Mouse (Mus musculus) G1E (cell line): ENCODE measurements around the gene Metap1. TPM values are rescaled to one million over a fixed set of nuclear protein-coding genes. Genes with fewer than 3 reads are reported as not detected.

Source experiments
- ATAC-seq: 2 replicates; pipeline ENCODE4 v1.8.0; 2016; ENCODE audit warnings: mild to moderate bottlenecking; ENCODE audit not compliant: insufficient number of reproducible peaks, poor library complexity, low FRiP score, severe bottlenecking; ENCODE audit errors: extremely low read depth
- DNase-seq: peaks from one replicate; pipeline ENCODE4 v3.0.0; 2012; ENCODE audit warnings: low spot score
- H3K27me3 ChIP-seq: 2 replicates; pipeline ENCODE4 v1.6.1; 2012; ENCODE audit warnings: mild to moderate bottlenecking, low read length, inconsistent platforms; ENCODE audit not compliant: insufficient read depth
- H3K36me3 ChIP-seq: replicated peaks from 2 replicates; pipeline ENCODE3; 2012; ENCODE audit warnings: mild to moderate bottlenecking, inconsistent platforms
- H3K4me1 ChIP-seq: 2 replicates; pipeline ENCODE4 v1.6.1; 2012; ENCODE audit warnings: low read depth, low read length, inconsistent platforms, mixed read lengths; ENCODE audit not compliant: insufficient read depth
- H3K4me3 ChIP-seq: 2 replicates; pipeline ENCODE4 v1.5.1; 2012; ENCODE audit warnings: low read depth, mild to moderate bottlenecking, inconsistent platforms, low read length, moderate library complexity, mixed read lengths
- H3K9me3 ChIP-seq: replicated peaks from 2 replicates; pipeline ENCODE4 v1.6.1; 2012; ENCODE audit warnings: inconsistent platforms
- CTCF ChIP-seq: IDR thresholded peaks from 2 replicates; pipeline ENCODE4 v1.5.1; 2012; ENCODE audit warnings: low read depth, low read length, inconsistent platforms, mixed read lengths
- GATA1 ChIP-seq: IDR thresholded peaks from 2 replicates; pipeline ENCODE4 v1.6.1; 2012; ENCODE audit warnings: borderline replicate concordance, low read length, inconsistent platforms, mixed read lengths
- GATA2 ChIP-seq: IDR thresholded peaks from 2 replicates; pipeline ENCODE4 v1.6.1; 2012; ENCODE audit warnings: low read depth, low read length, inconsistent platforms, borderline replicate concordance
- POLR2AphosphoS5 ChIP-seq: IDR thresholded peaks from 2 replicates; pipeline ENCODE4 v1.6.1; 2012; ENCODE audit warnings: low read depth, low read length, inconsistent platforms; ENCODE audit not compliant: insufficient replicate concordance
- TAL1 ChIP-seq: conservative IDR thresholded peaks from 2 replicates; pipeline ENCODE4 v1.6.1; 2012; ENCODE audit warnings: low read depth, low read length, inconsistent platforms, mixed read lengths
- polyA plus RNA-seq: library from polyadenylated mRNA; stranded (reverse); fragments of >175 nt; gene quantifications from 2 replicates; pipeline ENCODE4 v1.2.3, GENCODE M21; 2012
- total RNA-seq, 2 experiments: library from RNA; stranded (forward) in 1 of 2; stranded (reverse) in 1 of 2; fragments of 200-1000 nt in 1 of 2; fragments of >200 nt in 1 of 2; fragmentation: Nextera tagmentation in 1 of 2; gene quantifications; 2 replicates each; pipeline ENCODE4 v1.2.3; 2014 to 2017

The Metap1 gene
- total and polyA plus RNA-seq, 3 experiments = 24.3 to 67.3 (median 66.3) TPM

DNA sequence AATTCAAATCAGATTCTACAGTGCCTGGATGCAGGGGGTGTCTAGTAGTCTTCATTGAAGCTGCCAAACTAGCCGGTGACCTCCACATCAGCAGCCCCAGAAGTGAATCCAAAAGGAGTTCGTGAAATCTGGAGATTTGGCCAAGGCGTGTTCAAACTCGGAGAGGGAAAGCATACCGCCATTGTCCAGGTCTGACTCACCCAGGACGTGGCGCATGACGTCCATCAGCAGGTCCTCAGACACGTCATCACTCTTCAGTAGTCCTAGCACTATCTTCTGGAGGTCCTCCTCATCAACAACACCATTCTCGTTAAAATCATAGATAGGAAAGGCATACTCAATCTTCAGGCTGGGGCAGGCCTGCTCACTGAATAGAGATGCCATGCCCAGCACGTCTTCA is 14.4 kb upstream of the Metap1 start:
- DNase-seq (no peak), ATAC-seq (no peak)
- no peak for TF ChIP-seq CTCF
- no peak for TF ChIP-seq POLR2AphosphoS5
- TF ChIP-seq GATA1 = no peak
- TF ChIP-seq GATA2 = no peak
- no peak for TF ChIP-seq TAL1
- no peaks in the 10 kb centered on the region for H3K9me3 ChIP-seq
- H3K27me3 ChIP-seq = peaks cover 22% of the 10 kb centered on the region
- H3K4me3 ChIP-seq = no peak overlapping the region
- H3K36me3 ChIP-seq = no peaks in the 10 kb centered on the region
- peaks cover 3% of the 10 kb centered on the region for H3K4me1 ChIP-seq

DNA sequence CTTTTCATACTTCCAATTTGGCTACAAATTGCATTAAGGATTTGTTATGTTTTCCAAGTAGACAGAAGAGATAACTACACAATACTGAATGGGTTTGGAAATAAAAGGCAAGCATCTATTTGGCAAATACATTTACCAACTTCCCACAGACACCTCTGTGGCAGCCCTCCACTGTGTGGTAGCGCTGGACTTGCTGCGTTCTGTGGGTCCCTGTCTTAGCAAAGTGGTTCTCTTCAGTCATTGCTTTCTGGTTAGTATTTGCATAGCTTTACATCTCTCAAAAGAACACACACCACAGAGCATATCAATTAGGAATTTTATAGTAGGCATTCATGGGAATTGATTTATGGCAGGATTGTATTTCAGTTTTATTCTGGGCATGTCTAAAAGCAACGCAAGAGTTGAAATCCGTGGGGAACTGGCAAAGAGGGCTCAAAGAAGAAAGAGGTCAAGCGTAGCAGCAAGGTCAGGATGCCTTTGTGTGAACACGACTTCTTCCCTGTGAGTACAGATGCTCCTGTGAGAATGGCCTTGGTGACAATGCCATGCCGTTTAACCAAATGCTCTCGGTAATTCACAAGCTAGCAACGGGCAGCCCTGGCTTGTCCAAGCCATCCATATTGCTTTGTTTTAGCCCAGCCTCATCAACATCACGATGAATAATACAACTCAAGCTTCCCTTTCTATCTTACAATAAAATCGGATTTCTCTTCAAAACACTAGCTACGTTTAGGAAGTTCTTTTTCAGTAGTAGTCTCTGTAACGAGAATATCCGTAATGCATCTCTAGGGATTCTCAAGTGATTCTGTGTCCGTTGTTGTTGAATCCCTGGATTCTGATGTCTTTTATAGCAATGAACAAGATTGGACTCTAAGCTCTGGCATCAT is 10.8 kb upstream of the Metap1 start:
- ATAC-seq = no peak
- no peak for DNase-seq

DNA sequence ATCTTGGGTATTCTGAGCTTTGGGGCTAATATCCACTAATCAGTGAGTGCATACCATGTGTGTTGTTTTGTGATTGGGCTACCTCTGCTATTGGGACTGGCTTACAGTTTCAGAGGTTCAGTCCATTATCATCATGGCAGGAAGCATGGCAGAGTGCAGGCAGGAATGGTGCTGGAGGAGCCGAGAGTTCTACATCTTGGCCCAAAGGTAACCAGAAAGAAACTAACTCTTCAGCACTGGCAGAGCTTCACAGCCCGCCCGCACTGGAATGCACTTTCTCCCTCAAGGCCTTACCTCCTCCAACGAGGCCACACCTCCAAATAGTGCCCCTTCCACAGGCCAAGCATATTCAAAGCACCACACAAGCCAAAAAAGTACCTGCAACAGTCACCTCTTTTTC is 9.4 kb upstream of the Metap1 start:
- DNase-seq = no peak
- TF ChIP-seq POLR2AphosphoS5 = no peak
- TF ChIP-seq TAL1 = no peak
- no peak for TF ChIP-seq GATA1
- Histone ChIP-seq H3K36me3 (no peaks in the 10 kb centered on the region), H3K27me3 (peaks cover 15% of the 10 kb centered on the region), H3K4me1 (peaks cover 21% of the 10 kb centered on the region), H3K9me3 (no peaks in the 10 kb centered on the region), H3K4me3 (no peak overlapping the region)
- no peak for ATAC-seq

More for the DNA sequence above, 10.8 kb upstream of the Metap1 start:
- TF ChIP-seq POLR2AphosphoS5 (no peak), CTCF (no peak), TAL1 (no peak), GATA2 (no peak), GATA1 (no peak)
- Histone ChIP-seq H3K36me3 (no peaks in the 10 kb centered on the region), H3K4me1 (peaks cover 13% of the 10 kb centered on the region), H3K27me3 (peaks cover 17% of the 10 kb centered on the region), H3K4me3 (no peak overlapping the region), H3K9me3 (no peaks in the 10 kb centered on the region)

DNA sequence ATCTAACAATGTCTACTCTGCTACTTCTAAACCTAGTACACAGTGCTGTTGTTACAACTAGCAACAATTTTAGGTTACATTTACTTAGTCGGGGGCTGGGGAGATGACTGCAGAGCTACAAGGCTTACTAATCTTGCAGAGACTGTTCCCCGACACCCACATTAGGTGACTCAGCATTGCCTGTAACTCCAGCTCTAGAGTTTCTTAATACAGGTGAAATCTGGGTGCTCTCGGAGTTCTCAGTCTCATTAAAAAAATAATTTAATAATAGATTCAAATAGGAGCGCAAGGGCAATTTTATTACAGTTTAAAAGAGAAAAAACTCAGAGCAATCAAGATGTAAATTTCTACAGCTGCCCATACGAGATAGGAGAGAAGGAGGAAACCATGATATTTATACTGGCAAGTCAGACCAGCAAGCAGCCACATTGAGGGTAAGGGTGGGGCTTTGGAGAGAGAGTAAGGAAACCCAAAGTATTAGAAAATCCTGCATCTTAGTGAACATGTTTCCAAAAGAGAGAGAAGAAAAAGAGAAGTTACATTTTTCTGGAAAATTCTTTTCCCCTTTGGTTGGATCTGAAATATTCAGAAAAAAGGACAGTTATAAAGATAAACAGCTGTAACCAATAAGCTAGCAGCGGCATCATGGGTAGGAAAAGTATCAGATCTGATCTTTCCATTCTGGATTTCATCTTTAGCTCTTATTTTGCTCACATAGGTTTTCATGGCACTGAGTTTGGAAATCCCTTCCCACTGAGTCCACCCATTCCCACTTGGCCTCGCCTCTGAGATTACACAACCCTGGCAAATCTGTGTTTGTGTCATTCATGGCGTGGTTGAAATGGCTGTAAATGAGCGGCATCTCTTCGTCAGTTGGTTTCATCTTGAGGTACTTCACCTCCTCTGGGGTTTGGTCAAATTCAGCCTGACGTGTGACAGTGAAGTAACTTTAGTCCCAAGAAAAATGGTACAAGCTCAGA is 6.1 kb upstream of the Metap1 start:
- H3K36me3 ChIP-seq = no peaks in the 10 kb centered on the region
- H3K4me1 ChIP-seq = peaks cover 24% of the 10 kb centered on the region
- no peak overlapping the region for H3K4me3 ChIP-seq
- ATAC-seq (peak; percentile 65), DNase-seq (no peak)
- H3K27me3 ChIP-seq = peaks cover 9% of the 10 kb centered on the region
- TF ChIP-seq GATA1 = no peak
- TF ChIP-seq TAL1 = no peak
- TF ChIP-seq CTCF = no peak
- TF ChIP-seq POLR2AphosphoS5 = no peak
- H3K9me3 ChIP-seq = no peaks in the 10 kb centered on the region

DNA sequence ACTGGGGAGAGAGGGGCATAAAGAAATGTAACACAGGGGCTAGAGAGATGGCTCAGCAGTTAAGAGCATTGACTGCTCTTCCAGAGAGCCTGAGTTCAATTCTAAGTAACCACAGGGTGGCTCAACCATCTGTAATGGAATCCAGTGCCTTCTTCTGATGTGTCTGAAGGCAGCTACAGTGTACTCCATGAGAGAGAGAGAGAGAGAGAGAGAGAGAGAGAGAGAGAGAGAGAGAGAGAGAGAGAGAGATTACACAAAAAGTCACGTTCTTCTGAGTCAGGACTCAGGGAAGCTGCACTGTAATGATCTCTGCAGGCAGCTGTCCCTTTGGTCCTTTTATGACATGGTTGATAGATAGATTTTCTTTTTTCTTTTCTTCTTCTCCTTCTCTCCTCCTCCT is 5.2 kb upstream of the Metap1 start:
- peaks cover 26% of the 10 kb centered on the region for H3K4me1 ChIP-seq
- H3K36me3 ChIP-seq = no peaks in the 10 kb centered on the region
- no peak; the same call in 1 of the 2 replicates for ATAC-seq
- H3K4me3 ChIP-seq = no peak overlapping the region
- 0 out of 2 replicates have a peak, but pooled peaks cover 3% of the 10 kb centered on the region for H3K27me3 ChIP-seq
- H3K9me3 ChIP-seq = no peaks in the 10 kb centered on the region
- TF ChIP-seq GATA1 = no peak
- no peak for TF ChIP-seq TAL1
- TF ChIP-seq CTCF = no peak
- no peak for TF ChIP-seq POLR2AphosphoS5
- TF ChIP-seq GATA2 = no peak
- no peak for DNase-seq

DNA sequence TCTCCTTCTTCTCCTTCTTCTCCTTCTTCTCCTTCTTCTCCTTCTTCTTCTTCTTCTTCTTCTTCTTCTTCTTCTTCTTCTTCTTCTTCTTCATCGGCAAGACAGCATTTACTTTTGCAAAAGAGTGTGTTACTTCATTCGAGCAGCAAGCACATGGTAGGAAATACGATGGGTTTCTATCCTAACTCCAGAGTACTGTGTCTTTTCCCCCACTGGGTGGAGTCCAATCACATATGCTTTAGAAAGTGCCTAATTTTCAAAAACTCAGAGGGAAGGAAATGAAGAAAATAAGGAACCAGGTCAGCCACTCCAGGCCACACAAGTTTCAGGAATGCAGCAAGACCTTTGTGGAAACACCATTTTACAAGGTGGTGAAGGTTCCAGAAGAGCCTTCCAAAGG is 4.4 kb upstream of the Metap1 start:
- no peak for DNase-seq
- no peak for ATAC-seq
- peaks cover 24% of the 10 kb centered on the region for H3K4me1 ChIP-seq

More for the DNA sequence above, 4.4 kb upstream of the Metap1 start:
- TF ChIP-seq TAL1 (no peak), GATA2 (no peak)
- H3K27me3 ChIP-seq = 0 out of 2 replicates have a peak, but pooled peaks cover under 1% of the 10 kb centered on the region
- H3K4me3 ChIP-seq = no peak overlapping the region
- no peaks in the 10 kb centered on the region for H3K9me3 ChIP-seq
- no peaks in the 10 kb centered on the region for H3K36me3 ChIP-seq
